Mouse (Mus musculus) hindbrain, embryonic 12.5 days (tissue): ENCODE data around the gene Mllt3. TPM values are rescaled to one million over a fixed set of nuclear protein-coding genes. Genes with fewer than 3 reads are reported as not detected.
A peak's percentile ranks its signal among the peaks of the same experiment; 100 is the strongest.

Experiments
- ATAC-seq: fragments of 200-750 bp; cut with Nextera tagmentation; 2 replicates; pipeline ENCODE4 v1.8.0; 2017; ENCODE audit warnings: moderate TSS enrichment; ENCODE audit not compliant: low FRiP score
- H3K27ac ChIP-seq: fragments of 300-500 bp; sonication (generic); 2 replicates; pipeline ENCODE4 v1.5.1; 2016; ENCODE audit warnings: mild to moderate bottlenecking
- H3K27me3 ChIP-seq: fragments of 300-500 bp; sonication (generic); 2 replicates; pipeline ENCODE4 v1.6.1; 2016; ENCODE audit warnings: mild to moderate bottlenecking
- H3K36me3 ChIP-seq: fragments of 300-500 bp; sonication (generic); 2 replicates; pipeline ENCODE4 v1.6.1; 2016; ENCODE audit warnings: mild to moderate bottlenecking
- H3K4me1 ChIP-seq: fragments of 300-500 bp; sonication (generic); 2 replicates; pipeline ENCODE4 v1.6.1; 2016
- H3K4me2 ChIP-seq: fragments of 300-500 bp; sonication (generic); replicated peaks from 2 replicates; pipeline ENCODE4 v1.6.1; 2016; ENCODE audit warnings: mild to moderate bottlenecking
- H3K4me3 ChIP-seq: fragments of 300-500 bp; sonication (generic); 2 replicates; pipeline ENCODE4 v1.5.1; 2016; ENCODE audit warnings: mild to moderate bottlenecking
- H3K9ac ChIP-seq: fragments of 300-500 bp; sonication (generic); 2 replicates; pipeline ENCODE4 v1.6.1; 2016; ENCODE audit warnings: mild to moderate bottlenecking, moderate library complexity
- H3K9me3 ChIP-seq: fragments of 300-500 bp; sonication (generic); replicated peaks from 2 replicates; pipeline ENCODE4 v1.6.1; 2016; ENCODE audit warnings: mild to moderate bottlenecking
- WGBS: fragments of 180-500 bp; shearing (Covaris S2); methylation state at CpG from one replicate; pipeline ENCODE4 v1.1.7; 2016; 5-methylcytosine and 5-hydroxymethylcytosine counted together
- polyA plus RNA-seq: library from polyadenylated mRNA; unstranded; fragments of >200 nt; fragmentation: Nextera tagmentation; extraction: Ambion mirVana; gene quantifications from 2 replicates; pipeline ENCODE4 v1.2.1, GENCODE M21; 2016

Mllt3 gene
- polyA plus RNA-seq, 1 experiment from 2014 or later, result 103 TPM

- Histone ChIP-seq H3K4me2 (no peak overlapping the region), H3K27me3 (no peaks in the 10 kb centered on the region), H3K9ac (no peak overlapping the region), H3K4me3 (no peak overlapping the region), H3K27ac (no peak overlapping the region), H3K9me3 (no peaks in the 10 kb centered on the region), H3K4me1 (no peaks in the 10 kb centered on the region), H3K36me3 (peaks cover 12% of the 10 kb centered on the region)
- 92% methylated on average over 4 of the region's 4 CpGs for WGBS
- no peak for ATAC-seq
These were observed 258.6 kb downstream of the Mllt3 start for GRCm38 (mm10) chr4:87774515-87774914.

- H3K36me3 ChIP-seq, result peaks cover under 1% of the 10 kb centered on the region; the same call in 1 of the 2 replicates
- peaks cover 10% of the 10 kb centered on the region for H3K4me1 ChIP-seq
- H3K27me3 ChIP-seq, result no peaks in the 10 kb centered on the region
- H3K4me2 ChIP-seq, result no peak overlapping the region
- 34% methylated on average over 11 of the region's 11 CpGs for WGBS
- peak; percentile 81 for ATAC-seq
- H3K27ac ChIP-seq, result no peak overlapping the region
- H3K9me3 ChIP-seq, result no peaks in the 10 kb centered on the region
- no peak overlapping the region for H3K4me3 ChIP-seq
- no peak overlapping the region for H3K9ac ChIP-seq
These were observed 265.2 kb downstream of the Mllt3 start for GRCm38 (mm10) chr4:87767711-87768561.

- Histone ChIP-seq H3K9ac (no peak overlapping the region), H3K36me3 (no peaks in the 10 kb centered on the region), H3K27ac (no peak overlapping the region), H3K4me3 (no peak overlapping the region), H3K9me3 (no peaks in the 10 kb centered on the region), H3K4me1 (peaks cover 10% of the 10 kb centered on the region), H3K27me3 (no peaks in the 10 kb centered on the region), H3K4me2 (no peak overlapping the region)
- 56% methylated on average over 3 of the region's 3 CpGs for WGBS
- ATAC-seq, result no peak
These were observed 267.4 kb downstream of the Mllt3 start for GRCm38 (mm10) chr4:87765729-87766128.

- Histone ChIP-seq H3K27me3 (no peaks in the 10 kb centered on the region), H3K4me1 (no peaks in the 10 kb centered on the region), H3K9ac (no peak overlapping the region), H3K4me3 (no peak overlapping the region), H3K27ac (no peak overlapping the region), H3K9me3 (no peaks in the 10 kb centered on the region), H3K36me3 (no peaks in the 10 kb centered on the region), H3K4me2 (no peak overlapping the region)
- ATAC-seq, result no peak
- WGBS, result 78% methylated on average over 2 of the region's 2 CpGs
These were observed 272.1 kb downstream of the Mllt3 start for GRCm38 (mm10) chr4:87761075-87761474.

- Histone ChIP-seq H3K9me3 (no peaks in the 10 kb centered on the region), H3K9ac (no peak overlapping the region), H3K4me2 (no peak overlapping the region), H3K4me3 (no peak overlapping the region), H3K27me3 (no peaks in the 10 kb centered on the region), H3K36me3 (no peaks in the 10 kb centered on the region), H3K4me1 (no peaks in the 10 kb centered on the region), H3K27ac (no peak overlapping the region)
- WGBS, result 98% methylated on average over 1 of the region's 1 CpGs
- no peak for ATAC-seq
These were observed 272.9 kb downstream of the Mllt3 start for GRCm38 (mm10) chr4:87760297-87760696.

- no peak for ATAC-seq
- H3K27me3 ChIP-seq, result no peaks in the 10 kb centered on the region
- no peak overlapping the region for H3K4me3 ChIP-seq
- H3K36me3 ChIP-seq, result no peaks in the 10 kb centered on the region
- H3K9me3 ChIP-seq, result no peaks in the 10 kb centered on the region
- H3K4me2 ChIP-seq, result no peak overlapping the region
- H3K27ac ChIP-seq, result no peak overlapping the region
- H3K9ac ChIP-seq, result no peak overlapping the region
- H3K4me1 ChIP-seq, result no peaks in the 10 kb centered on the region
- WGBS, result 84% methylated on average over 2 of the region's 2 CpGs
These were observed 273.5 kb downstream of the Mllt3 start for GRCm38 (mm10) chr4:87759625-87760024.

- no peak overlapping the region for H3K9ac ChIP-seq
- 96% methylated on average over 6 of the region's 6 CpGs for WGBS
These were observed 274.1 kb downstream of the Mllt3 start for GRCm38 (mm10) chr4:87759110-87759509.

GRCm38 (mm10) chr4:87751515-87751864 is 281.7 kb downstream of the Mllt3 start:
- H3K27me3 ChIP-seq, result no peaks in the 10 kb centered on the region
- 91% methylated on average over 2 of the region's 2 CpGs for WGBS
- no peaks in the 10 kb centered on the region for H3K9me3 ChIP-seq
- no peaks in the 10 kb centered on the region for H3K36me3 ChIP-seq
- no peak for ATAC-seq
- H3K9ac ChIP-seq, result no peak overlapping the region
- no peaks in the 10 kb centered on the region for H3K4me1 ChIP-seq
- H3K27ac ChIP-seq, result no peak overlapping the region
- no peak overlapping the region for H3K4me2 ChIP-seq
- H3K4me3 ChIP-seq, result no peak overlapping the region

More at GRCm38 (mm10) chr4:87759110-87759509, 274.1 kb downstream of the Mllt3 start:
- Histone ChIP-seq H3K36me3 (no peaks in the 10 kb centered on the region), H3K27ac (no peak overlapping the region), H3K4me1 (no peaks in the 10 kb centered on the region), H3K27me3 (no peaks in the 10 kb centered on the region), H3K4me3 (no peak overlapping the region), H3K4me2 (no peak overlapping the region), H3K9me3 (no peaks in the 10 kb centered on the region)
- no peak for ATAC-seq

GRCm38 (mm10) chr4:87750856-87751514 is 282.2 kb downstream of the Mllt3 start:
- no peak overlapping the region for H3K4me3 ChIP-seq

GRCm38 (mm10) chr4:87749532-87750234 is 283.5 kb downstream of the Mllt3 start:
- Histone ChIP-seq H3K27me3 (no peaks in the 10 kb centered on the region), H3K27ac (no peak overlapping the region), H3K4me3 (no peak overlapping the region), H3K9ac (no peak overlapping the region), H3K36me3 (no peaks in the 10 kb centered on the region), H3K9me3 (no peaks in the 10 kb centered on the region), H3K4me1 (no peaks in the 10 kb centered on the region), H3K4me2 (no peak overlapping the region)
- WGBS, result 44% methylated on average over 4 of the region's 4 CpGs
- ATAC-seq, result no peak

More at GRCm38 (mm10) chr4:87750856-87751514, 282.2 kb downstream of the Mllt3 start:
- WGBS, result 91% methylated on average over 5 of the region's 5 CpGs
- Histone ChIP-seq H3K27me3 (no peaks in the 10 kb centered on the region), H3K4me2 (no peak overlapping the region), H3K4me1 (no peaks in the 10 kb centered on the region), H3K27ac (no peak overlapping the region), H3K9ac (no peak overlapping the region), H3K36me3 (no peaks in the 10 kb centered on the region), H3K9me3 (no peaks in the 10 kb centered on the region)
- no peak for ATAC-seq

GRCm38 (mm10) chr4:87745016-87745645 is 288.0 kb downstream of the Mllt3 start:
- ATAC-seq, result no peak
- 83% methylated on average over 3 of the region's 3 CpGs for WGBS
- Histone ChIP-seq H3K4me3 (no peak overlapping the region), H3K36me3 (no peaks in the 10 kb centered on the region), H3K9ac (no peak overlapping the region), H3K27ac (no peak overlapping the region), H3K27me3 (no peaks in the 10 kb centered on the region), H3K4me2 (no peak overlapping the region), H3K9me3 (no peaks in the 10 kb centered on the region), H3K4me1 (no peaks in the 10 kb centered on the region)

GRCm38 (mm10) chr4:87739524-87740128 is 293.5 kb downstream of the Mllt3 start:
- Histone ChIP-seq H3K4me2 (no peak overlapping the region), H3K9me3 (no peaks in the 10 kb centered on the region), H3K4me3 (no peak overlapping the region), H3K27ac (peak overlapping the region; percentile 58), H3K9ac (no peak overlapping the region), H3K36me3 (no peaks in the 10 kb centered on the region), H3K27me3 (no peaks in the 10 kb centered on the region), H3K4me1 (peaks cover 7% of the 10 kb centered on the region)
- WGBS, result 54% methylated on average over 7 of the region's 7 CpGs
- ATAC-seq, result peak; percentile 79
